Comparison of ENCODE assay signal across 8 mouse cellular contexts in the genomic region with DNA sequence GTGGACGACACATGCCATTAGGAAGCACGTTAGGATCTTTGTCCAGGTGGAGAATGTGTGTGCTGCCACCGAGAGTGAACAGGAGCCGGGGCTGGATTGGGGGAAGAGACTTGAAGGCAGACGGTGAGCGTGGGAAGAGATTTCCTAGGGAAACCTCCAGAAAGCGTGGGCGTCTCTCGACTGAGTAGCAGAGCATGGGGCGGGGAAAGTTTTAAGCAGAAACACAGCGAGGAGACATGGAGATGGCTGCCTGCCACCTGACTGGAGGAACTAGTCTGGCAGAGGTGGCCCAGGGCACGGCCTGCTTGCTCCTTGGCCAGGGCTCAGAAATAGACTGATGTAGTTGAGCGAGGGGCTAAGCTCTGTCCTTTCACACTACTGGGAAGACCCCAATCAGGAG.
DNase-seq lines count a peak whose midpoint lies in the region; ATAC-seq and TF ChIP-seq lines count a peak whose summit lies in the region.

No protein-coding gene starts in this region.

- WGBS in cerebellum, adult 2 months = 8% methylated on average over 13 of the region's 13 CpGs
- 67% methylated on average over 13 of the region's 13 CpGs for whole genome bisulfite sequencing in intestine, postnatal 0 days

- no peak for TF ChIP-seq CTCF in E14TG2a.4 (conservative IDR thresholded peaks at IDR 0.05; ENCODE audit: low read length)
- TF ChIP-seq CTCF in cerebellum, adult 2 months (IDR thresholded peaks at IDR 0.05; ENCODE audit: borderline replicate concordance, insufficient read depth, low read depth, low read length) = no peak
- no peak for TF ChIP-seq CTCF in intestine, postnatal 0 days (IDR thresholded peaks at IDR 0.05; ENCODE audit: low read depth)

- no peak overlapping the region for H3K4me2 ChIP-seq in intestine, postnatal 0 days (replicated peaks; ENCODE audit: low read depth)

- H3K27me3 ChIP-seq in E14TG2a.4 (ENCODE audit: insufficient read depth, low read length) = no peaks in the 10 kb centered on the region
- H3K27me3 ChIP-seq in cerebellum, adult 2 months (ENCODE audit: control insufficient read depth, insufficient read depth, low read length) = no peaks in the 10 kb centered on the region
- H3K27me3 ChIP-seq in intestine, postnatal 0 days (replicated peaks; ENCODE audit: control insufficient read depth, insufficient read depth, low read length) = no peaks in the 10 kb centered on the region

- no peak for ATAC-seq in intestine, postnatal 0 days

- peaks cover 8% of the 10 kb centered on the region for H3K36me3 ChIP-seq in E14TG2a.4 (ENCODE audit: insufficient read depth, low read length)
- peaks cover 26% of the 10 kb centered on the region; the same call in 1 of the 2 replicates for H3K36me3 ChIP-seq in intestine, postnatal 0 days (ENCODE audit: control insufficient read depth, insufficient read depth)

- H3K27ac ChIP-seq in cerebellum, adult 2 months (ENCODE audit: insufficient read depth, low read length) = 0 out of 2 replicates have a peak overlapping the region, but pooled peaks have one; percentile 7
- H3K27ac ChIP-seq in intestine, postnatal 0 days (ENCODE audit: low read depth, low read length) = no peak overlapping the region

- no peak for TF ChIP-seq POLR2A in cerebellum, adult 2 months (IDR thresholded peaks at IDR 0.05; ENCODE audit: borderline replicate concordance, insufficient read depth, low read length)

- H3K9ac ChIP-seq in intestine, postnatal 0 days (ENCODE audit: low read depth, low read length) = no peak overlapping the region

- intact Hi-C loops in heart, postnatal 14 days (cut with DNase I) = no loop called here
- intact Hi-C loops in left cerebral cortex, postnatal 36 days (cut with DNase I) = no loop called here

- H3K4me3 ChIP-seq in E14TG2a.4 (replicated peaks; ENCODE audit: low read length) = 0 out of 2 replicates have a peak overlapping the region, but pooled peaks have one; percentile 7
- no peak overlapping the region for H3K4me3 ChIP-seq in cerebellum, adult 2 months (replicated peaks; ENCODE audit: insufficient read depth, low read depth, low read length)
- no peak overlapping the region for H3K4me3 ChIP-seq in intestine, postnatal 0 days (ENCODE audit: low read depth, low read length)

- DNase-seq in cerebellum, adult 2 months = peak; percentile 78 to 86
- peak; percentile 56 to 63 for DNase-seq in heart, postnatal 14 days
- peak; percentile 81 to 82 for DNase-seq in left cerebral cortex, postnatal 36 days (ENCODE audit: low spot score in 2 of 2)
- DNase-seq in telencephalon, adult 2 months (ENCODE audit: low read depth, low spot score) = peak; percentile 87
- DNase-seq in thymus, postnatal 14 days = no peak
- no peak for DNase-seq in embryo, embryonic 11 days

- peaks cover 44% of the 10 kb centered on the region for H3K4me1 ChIP-seq in E14TG2a.4 (replicated peaks; ENCODE audit: low read depth, low read length)
- H3K4me1 ChIP-seq in cerebellum, adult 2 months (ENCODE audit: control insufficient read depth, insufficient read depth, low read length) = peaks cover 77% of the 10 kb centered on the region
- no peaks in the 10 kb centered on the region for H3K4me1 ChIP-seq in intestine, postnatal 0 days (replicated peaks; ENCODE audit: control insufficient read depth, insufficient read depth, low read length)

- H3K9me3 ChIP-seq in E14TG2a.4 (ENCODE audit: low read length) = no peaks in the 10 kb centered on the region
- H3K9me3 ChIP-seq in intestine, postnatal 0 days (ENCODE audit: control insufficient read depth) = no peaks in the 10 kb centered on the region

Comparison
In these comparisons a context has a peak if more than half of its experiments do, and no peak if none do; other contexts are left out.
1. DNase-seq: peak in cerebellum, adult 2 months (2 of 2), heart, postnatal 14 days (2 of 2), left cerebral cortex, postnatal 36 days (2 of 2) and telencephalon, adult 2 months (single experiment); none in thymus, postnatal 14 days (single experiment) and embryo, embryonic 11 days (single experiment).